Mouse (Mus musculus): Measurements from ENCODE around the gene Ppil2.

Ppil2 gene

DNA sequence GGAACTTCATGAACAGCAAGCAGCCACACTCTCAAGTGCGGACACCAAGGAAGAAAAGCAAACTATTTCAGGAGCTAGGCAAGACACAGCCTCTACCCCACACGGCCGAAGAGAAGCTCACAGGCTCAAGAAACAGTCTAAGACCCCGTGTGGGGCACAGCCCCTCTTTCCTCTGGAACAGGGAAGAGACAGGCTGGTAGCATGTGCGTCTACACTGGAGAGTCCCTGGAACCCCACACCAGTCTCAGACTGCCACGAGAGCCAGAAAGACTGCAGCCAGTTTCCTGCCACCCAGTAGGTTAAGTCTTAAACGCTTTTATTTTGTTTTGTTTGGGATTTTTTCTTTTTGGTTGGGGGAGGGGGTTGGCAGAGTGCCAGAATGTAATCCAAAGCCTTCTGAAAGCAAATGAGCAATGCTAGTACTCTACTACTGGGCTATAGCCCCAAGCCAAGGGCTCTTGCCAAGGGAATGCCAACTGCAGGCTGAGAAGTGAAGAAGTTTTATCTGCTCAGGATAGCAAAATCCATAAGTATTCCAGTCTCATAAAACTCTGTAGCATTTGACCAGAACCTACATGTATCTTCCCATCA lies 8.3 kb downstream of the Ppil2 start:
- no peak for DNase-seq (ENCODE audit: low spot score in 2 of 2)

- no peak for DNase-seq (ENCODE audit: low spot score in 2 of 2)
Measured at GRCm38 (mm10) chr16:17096938-17097337, 14.1 kb downstream of the Ppil2 start.

- DNase-seq (ENCODE audit: low spot score in 2 of 2): no peak
Measured at GRCm38 (mm10) chr16:17088346-17088745, 22.7 kb downstream of the Ppil2 start.

- peak; percentile 48 to 59 for DNase-seq (ENCODE audit: low spot score in 2 of 2)
Measured at GRCm38 (mm10) chr16:17086669-17087193, 24.3 kb downstream of the Ppil2 start.

DNA sequence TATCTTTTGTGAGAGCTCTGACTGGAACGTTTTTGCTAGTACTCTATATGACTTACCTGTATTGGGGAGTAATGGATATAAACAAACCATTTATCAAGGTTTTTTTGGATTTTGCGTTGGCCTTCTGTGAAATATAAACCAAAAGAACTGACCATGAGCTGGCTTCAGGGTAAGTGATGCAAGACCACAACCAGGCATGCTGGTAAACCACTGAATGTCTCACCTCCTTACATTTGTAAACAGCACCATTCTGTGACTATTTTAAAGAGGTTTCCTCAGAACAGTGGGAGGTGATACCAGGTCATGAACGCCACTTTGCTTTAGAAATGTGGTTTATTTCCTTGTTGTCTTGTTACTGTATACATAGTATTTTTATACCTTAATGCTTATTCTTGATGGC lies 24.8 kb downstream of the Ppil2 start:
- DNase-seq (ENCODE audit: low spot score in 2 of 2): no peak

DNA sequence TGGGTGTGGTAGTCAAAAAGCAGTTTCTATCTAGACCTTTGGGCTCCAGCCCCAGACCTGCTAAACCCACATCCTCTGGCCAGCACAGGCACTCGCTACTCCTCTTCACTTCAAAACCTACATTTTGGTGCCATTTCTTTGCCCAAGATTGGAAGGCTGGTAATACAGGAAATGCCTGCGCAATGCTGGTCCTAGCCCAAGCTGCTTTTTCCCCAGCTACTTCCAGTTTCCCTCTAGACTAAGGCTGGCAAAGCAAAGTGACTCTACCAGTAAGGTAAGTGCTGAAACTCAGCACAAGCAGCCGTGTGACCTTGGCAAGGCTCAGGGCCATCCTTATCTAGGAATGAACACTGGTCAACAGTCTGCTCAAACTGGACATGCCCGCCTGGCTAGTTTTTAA lies 25.4 kb downstream of the Ppil2 start:
- DNase-seq (ENCODE audit: low spot score in 2 of 2): no peak

DNA sequence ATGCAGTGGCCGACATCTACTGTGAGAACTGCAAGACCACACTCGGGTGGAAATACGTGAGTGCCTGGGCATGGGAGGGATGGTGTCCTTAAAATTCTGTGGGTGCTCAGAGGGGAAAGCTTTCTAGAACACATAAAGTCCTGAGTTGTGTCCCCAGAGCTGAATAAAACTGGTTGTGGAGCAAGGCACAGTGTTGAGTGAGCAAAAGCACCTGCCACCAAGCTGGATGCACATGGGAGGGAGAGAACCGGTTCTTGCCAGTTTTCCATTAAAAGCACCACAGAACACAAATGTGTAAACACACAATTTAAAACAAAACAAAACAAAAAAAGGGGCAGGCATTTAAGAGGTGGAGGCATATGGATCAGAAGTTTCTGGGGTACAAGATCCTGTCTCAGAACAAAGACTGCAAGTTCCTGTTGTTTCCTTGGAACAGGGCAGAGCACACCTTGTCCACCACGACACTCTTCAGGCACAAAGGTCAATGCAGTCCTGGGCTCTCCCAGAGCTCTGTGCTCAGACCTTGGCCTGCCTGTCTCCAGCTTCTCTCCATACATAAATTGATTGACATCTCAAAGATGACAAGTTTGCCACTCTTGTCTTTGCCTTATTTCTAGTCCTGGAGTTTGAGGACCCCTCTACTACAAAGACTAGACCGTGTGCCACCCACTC lies 28.8 kb downstream of the Ppil2 start:
- no peak for DNase-seq (ENCODE audit: low spot score in 2 of 2)

DNA sequence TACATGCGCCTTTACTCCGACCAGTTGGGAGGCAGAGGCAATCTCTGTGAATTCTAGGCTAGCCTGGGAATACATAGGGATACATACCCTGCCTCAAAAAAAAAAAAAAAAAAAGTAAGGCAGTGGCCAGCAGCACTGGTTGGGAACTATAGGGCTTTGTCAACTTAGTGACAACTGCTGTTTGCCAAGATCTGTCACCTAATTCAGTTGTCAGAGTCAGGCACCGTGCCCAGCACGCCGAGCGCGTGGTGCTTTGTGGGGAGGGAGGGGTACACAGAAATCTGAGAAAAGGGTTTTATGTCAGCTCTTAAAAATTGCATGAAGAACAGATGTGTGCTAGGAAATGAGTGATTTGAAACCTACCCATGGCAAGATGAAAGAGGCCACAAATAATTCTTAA lies 33.0 kb downstream of the Ppil2 start:
- DNase-seq (ENCODE audit: low spot score in 2 of 2): no peak

DNA sequence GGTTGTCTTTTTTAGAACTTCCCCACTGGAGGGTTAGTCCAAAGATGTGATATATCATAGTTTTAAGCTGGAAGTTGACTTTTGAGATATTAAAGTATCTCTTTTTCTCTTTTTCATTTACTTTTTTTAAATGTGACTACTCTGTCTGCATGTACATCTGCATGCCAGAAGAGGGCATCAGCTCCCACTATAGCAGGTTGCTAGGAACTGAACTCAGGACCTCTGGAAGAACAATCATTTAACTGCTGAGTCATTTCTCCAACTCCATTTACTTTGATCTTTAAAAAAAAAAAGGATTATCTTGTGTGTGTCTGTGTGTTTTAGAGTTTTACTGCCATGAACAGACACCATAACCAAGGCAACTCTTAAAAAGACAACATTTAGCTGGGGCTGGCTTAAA lies 34.2 kb downstream of the Ppil2 start:
- DNase-seq (ENCODE audit: low spot score in 2 of 2): no peak

DNA sequence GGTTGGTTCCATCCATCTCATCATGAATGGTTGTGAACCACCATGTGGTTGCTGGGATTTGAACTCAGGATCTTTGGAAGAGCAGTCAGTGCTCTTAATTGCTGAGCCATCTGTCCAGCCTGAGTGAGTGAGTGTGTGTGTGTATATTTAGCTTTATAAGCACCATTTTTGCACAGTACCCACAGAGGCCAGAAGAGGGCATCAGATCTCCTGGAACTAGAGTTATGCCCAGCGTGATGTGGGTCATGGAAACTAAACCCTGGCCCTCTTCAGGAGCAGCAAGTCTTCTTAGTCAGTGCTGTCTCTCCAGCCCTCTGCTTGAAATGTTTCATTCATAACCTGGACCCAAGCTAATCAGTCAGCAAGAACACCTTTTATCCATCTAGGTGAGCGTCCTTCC lies 34.8 kb downstream of the Ppil2 start:
- no peak for DNase-seq (ENCODE audit: low spot score in 2 of 2)

DNA sequence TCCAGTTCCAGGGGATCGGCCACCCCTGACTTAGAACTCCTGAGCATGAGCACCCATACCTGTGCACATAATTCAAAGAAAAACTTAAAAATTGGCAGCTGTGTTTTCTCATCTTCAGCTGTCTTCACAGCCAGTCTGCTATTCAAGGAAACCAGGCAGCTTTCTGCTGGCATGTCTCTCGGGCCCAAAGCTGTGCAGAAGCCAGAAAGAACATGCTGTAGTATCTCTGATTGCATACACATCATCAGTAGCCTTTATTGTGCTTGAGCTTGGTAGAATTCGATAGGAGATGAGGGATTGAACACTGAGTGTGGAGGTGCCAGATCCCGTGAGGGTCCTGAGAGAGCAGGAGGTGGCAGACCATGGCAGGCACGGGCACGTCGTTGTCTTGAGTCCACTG lies 38.1 kb downstream of the Ppil2 start:
- DNase-seq (ENCODE audit: low spot score in 2 of 2): no peak

- DNase-seq (ENCODE audit: low spot score in 2 of 2): no peak
Measured at GRCm38 (mm10) chr16:17070716-17071115, 40.3 kb downstream of the Ppil2 start.

DNA sequence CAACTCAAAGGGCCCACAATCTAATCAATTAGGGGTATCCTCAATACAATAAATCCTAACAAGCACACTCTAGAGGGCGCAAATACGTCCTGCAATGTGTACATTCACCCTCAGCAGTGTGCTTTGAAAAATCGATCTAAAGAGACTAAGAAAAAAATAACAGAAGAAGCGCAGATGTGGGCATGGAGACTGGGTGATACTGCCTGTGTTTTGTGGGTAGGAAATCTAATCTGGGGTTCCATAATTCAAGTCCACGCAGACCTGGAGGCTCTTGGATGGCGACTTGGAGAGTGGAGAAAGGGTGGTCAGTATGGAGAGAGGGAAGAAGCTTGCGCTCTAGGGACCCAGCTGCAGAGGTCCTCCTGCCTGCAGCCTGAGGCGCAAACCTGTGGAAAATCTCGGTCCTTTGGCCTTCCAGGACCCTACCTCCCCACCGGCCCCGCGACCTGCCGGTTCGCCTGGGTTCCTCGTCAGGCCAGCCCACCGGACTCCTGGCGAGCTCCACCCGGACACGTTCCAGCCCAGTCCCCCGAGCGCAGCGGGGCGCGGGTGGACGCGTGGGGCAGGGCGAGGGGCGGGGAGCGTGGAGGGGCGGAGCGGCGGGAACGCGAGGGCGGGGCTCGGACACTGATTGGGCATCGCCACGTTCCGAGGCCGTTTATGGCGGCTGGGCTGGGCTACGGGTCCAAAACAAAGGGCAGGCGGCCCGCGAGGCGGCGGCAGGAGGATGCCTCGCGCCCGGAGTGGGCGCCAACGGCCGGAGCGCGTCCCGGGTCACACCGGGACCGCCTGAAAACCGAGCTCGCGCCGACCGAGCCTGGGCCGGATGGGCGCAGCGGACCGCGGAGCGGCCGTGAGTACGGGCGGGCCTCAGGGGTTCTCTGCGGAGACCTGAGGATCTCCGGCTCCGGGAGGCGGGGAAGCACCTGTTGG lies 41.3 kb downstream of the Ppil2 start, which contains the start of gene Ypel1:
TSS of gene Ypel1 (plus strand) at position 186 of the 933 bp plus-strand sequence.
- peak; percentile 87 for DNase-seq (ENCODE audit: low spot score in 2 of 2)

- DNase-seq (ENCODE audit: low spot score in 2 of 2): no peak
Measured at GRCm38 (mm10) chr16:17067552-17067951, 43.5 kb downstream of the Ppil2 start.

DNA sequence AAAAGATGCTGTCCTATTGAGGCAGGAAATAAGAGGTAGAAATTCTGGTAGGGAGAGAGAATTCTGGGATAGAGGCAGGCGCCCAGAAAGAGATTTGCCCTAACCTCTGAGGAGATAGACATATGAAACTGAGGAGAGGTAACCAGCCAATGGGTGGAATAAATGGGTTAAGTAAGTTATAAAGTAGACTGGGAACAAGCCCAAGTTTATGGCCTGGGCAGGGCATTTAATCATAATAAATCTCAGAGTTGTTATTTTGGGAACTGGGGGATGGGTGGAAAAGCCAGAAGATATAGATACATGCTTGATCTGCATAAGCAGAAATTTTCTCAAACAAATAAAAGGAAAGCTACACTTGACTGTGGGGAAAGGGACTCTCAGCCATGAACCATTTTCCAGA lies 48.7 kb downstream of the Ppil2 start:
- DNase-seq (ENCODE audit: low spot score in 2 of 2): no peak

- DNase-seq (ENCODE audit: low spot score in 2 of 2): peak; percentile 67 to 70
Measured at GRCm38 (mm10) chr16:17055584-17055983, 55.5 kb downstream of the Ppil2 start.

GRCm38 (mm10) chr16:17053903-17054302 lies 57.2 kb downstream of the Ppil2 start:
- DNase-seq (ENCODE audit: low spot score in 2 of 2): no peak

DNA sequence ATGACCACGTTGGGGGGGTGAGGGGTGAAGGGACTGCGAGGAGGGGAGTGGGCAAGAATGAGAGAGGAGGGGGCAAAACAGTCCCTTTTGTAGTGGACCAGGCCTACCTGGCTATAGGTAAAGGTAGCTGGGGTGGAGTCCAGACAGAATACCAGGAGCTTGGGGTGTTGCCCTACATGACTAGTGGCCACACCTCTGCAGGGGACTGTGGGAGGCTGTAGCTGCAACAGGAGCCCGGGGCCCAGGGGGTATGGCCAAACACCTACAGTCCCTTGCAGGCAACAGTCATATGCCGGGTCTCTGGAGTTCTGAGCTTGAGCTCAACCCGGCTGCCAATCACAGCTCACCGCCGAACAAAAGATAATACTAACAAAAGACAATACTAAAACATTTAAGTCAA lies 59.0 kb downstream of the Ppil2 start:
- DNase-seq (ENCODE audit: low spot score in 2 of 2): no peak

DNA sequence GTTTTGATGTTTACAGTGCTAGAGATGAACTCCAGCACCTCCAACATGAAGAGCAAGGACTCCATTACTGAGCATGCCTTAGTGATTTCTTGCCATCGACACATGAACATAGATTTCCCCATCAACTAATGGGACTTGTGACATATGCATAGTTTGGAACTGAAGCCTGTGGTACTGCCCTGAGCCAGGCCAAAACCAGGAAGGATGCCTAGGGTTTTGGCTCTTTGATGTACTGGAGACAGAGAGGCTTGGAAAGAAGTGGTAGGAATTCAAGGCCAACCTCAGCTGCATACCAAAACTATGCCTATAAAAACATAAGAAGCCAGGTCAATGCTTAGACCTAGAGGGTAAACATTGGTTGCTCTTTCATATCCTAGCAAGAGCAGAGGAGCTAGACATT lies 61.2 kb downstream of the Ppil2 start:
- DNase-seq (ENCODE audit: low spot score in 2 of 2): no peak

DNA sequence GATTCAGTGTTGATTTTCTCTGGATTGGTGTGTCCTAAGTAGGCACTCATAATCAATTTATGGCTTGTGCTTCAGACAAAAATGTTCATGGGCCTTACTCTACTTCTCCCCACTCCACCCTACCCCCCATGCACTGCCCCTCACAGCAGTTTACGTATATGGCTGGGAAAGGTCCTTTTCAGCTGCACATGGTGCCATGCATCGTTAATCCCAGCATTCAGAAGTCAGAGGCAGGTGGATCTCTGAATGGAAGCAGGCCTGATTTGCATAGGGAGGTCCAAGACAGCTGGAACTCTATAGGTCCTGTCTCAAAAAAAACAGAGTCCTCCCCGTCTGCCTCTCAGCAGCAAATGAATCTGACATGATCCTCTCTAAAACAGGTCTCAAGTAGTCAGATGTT lies 65.8 kb downstream of the Ppil2 start:
- no peak for DNase-seq (ENCODE audit: low spot score in 2 of 2)

- no peak for DNase-seq (ENCODE audit: low spot score in 2 of 2)
Measured at GRCm38 (mm10) chr16:17044320-17044719, 66.7 kb downstream of the Ppil2 start.

DNA sequence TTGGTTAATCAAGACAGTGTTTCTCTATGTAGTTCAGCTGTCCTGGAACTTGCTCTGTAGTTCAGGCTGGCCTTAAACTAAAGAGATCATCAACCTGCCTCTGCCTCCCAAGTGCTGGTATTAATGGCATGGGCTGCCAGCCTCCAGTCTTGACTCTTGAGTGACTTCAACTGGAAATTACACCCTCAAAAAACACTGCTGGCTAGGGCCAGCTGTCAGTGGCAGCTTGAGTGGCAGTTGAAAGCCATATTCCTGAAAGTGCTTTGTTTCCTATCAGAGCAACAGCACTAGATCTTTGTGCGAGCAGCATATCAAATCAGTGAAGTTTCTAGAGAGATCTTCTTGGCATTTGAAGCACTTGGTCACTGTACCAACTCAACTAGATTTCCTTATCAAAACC lies 69.6 kb downstream of the Ppil2 start:
- DNase-seq (ENCODE audit: low spot score in 2 of 2): no peak

All from right cerebral cortex, adult 2 months (tissue).